Mouse (Mus musculus): Measurements from ENCODE around the gene Hhat.

- TF ChIP-seq CTCF (IDR thresholded peaks at IDR 0.05 in 2 of 3, conservative IDR thresholded peaks at IDR 0.05 in 1 of 3; ENCODE audit: control insufficient read depth in 1 of 3, insufficient read depth in 1 of 3, low read depth in 2 of 3, low read length in 3 of 3, poor library complexity in 1 of 3, severe bottlenecking in 1 of 3) (no peak), EP300 (IDR thresholded peaks at IDR 0.05; ENCODE audit: low read depth in 1 of 2, low read length in 2 of 2) (no peak), POLR2A (IDR thresholded peaks at IDR 0.05; ENCODE audit: control insufficient read depth in 1 of 2, insufficient read depth in 1 of 2, low read depth in 1 of 2, low read length in 2 of 2, poor library complexity in 1 of 2) (no peak), ZNF384 (IDR thresholded peaks at IDR 0.05; ENCODE audit: low read depth, low read length) (no peak), JUND (IDR thresholded peaks at IDR 0.05; ENCODE audit: low read depth, low read length) (no peak), MXI1 (IDR thresholded peaks at IDR 0.05; ENCODE audit: low read depth, low read length) (no peak), ZC3H11A (IDR thresholded peaks at IDR 0.05; ENCODE audit: low read depth, low read length) (no peak)
These were observed 10.2 kb upstream of the Hhat start for GRCm38 (mm10) chr1:192781256-192781655.

All from MEL (cell line).